Mouse (Mus musculus) hindbrain, embryonic 12.5 days (tissue): ENCODE measurements around the gene Gucy2e. TPM values are rescaled to one million over a fixed set of nuclear protein-coding genes. Genes with fewer than 3 reads are reported as not detected.

Experiments used
- ATAC-seq: fragments of 200-750 bp; cut with Nextera tagmentation; 2 replicates; pipeline ENCODE4 v1.8.0; 2017; ENCODE audit warnings: moderate TSS enrichment; ENCODE audit not compliant: low FRiP score
- H3K27ac ChIP-seq: fragments of 300-500 bp; sonication (generic); 2 replicates; pipeline ENCODE4 v1.5.1; 2016; ENCODE audit warnings: mild to moderate bottlenecking
- H3K27me3 ChIP-seq: fragments of 300-500 bp; sonication (generic); 2 replicates; pipeline ENCODE4 v1.6.1; 2016; ENCODE audit warnings: mild to moderate bottlenecking
- H3K36me3 ChIP-seq: fragments of 300-500 bp; sonication (generic); 2 replicates; pipeline ENCODE4 v1.6.1; 2016; ENCODE audit warnings: mild to moderate bottlenecking
- H3K4me1 ChIP-seq: fragments of 300-500 bp; sonication (generic); 2 replicates; pipeline ENCODE4 v1.6.1; 2016
- H3K4me2 ChIP-seq: fragments of 300-500 bp; sonication (generic); replicated peaks from 2 replicates; pipeline ENCODE4 v1.6.1; 2016; ENCODE audit warnings: mild to moderate bottlenecking
- H3K4me3 ChIP-seq: fragments of 300-500 bp; sonication (generic); 2 replicates; pipeline ENCODE4 v1.5.1; 2016; ENCODE audit warnings: mild to moderate bottlenecking
- H3K9ac ChIP-seq: fragments of 300-500 bp; sonication (generic); 2 replicates; pipeline ENCODE4 v1.6.1; 2016; ENCODE audit warnings: mild to moderate bottlenecking, moderate library complexity
- H3K9me3 ChIP-seq: fragments of 300-500 bp; sonication (generic); replicated peaks from 2 replicates; pipeline ENCODE4 v1.6.1; 2016; ENCODE audit warnings: mild to moderate bottlenecking
- WGBS: fragments of 180-500 bp; shearing (Covaris S2); methylation state at CpG from one replicate; pipeline ENCODE4 v1.1.7; 2016; 5-methylcytosine and 5-hydroxymethylcytosine counted together
- polyA plus RNA-seq: library from polyadenylated mRNA; unstranded; fragments of >200 nt; fragmentation: Nextera tagmentation; extraction: Ambion mirVana; gene quantifications from 2 replicates; pipeline ENCODE4 v1.2.1, GENCODE M21; 2016

Gucy2e gene
- 0.04 and 0.13 TPM in 2 replicates for polyA plus RNA-seq

DNA sequence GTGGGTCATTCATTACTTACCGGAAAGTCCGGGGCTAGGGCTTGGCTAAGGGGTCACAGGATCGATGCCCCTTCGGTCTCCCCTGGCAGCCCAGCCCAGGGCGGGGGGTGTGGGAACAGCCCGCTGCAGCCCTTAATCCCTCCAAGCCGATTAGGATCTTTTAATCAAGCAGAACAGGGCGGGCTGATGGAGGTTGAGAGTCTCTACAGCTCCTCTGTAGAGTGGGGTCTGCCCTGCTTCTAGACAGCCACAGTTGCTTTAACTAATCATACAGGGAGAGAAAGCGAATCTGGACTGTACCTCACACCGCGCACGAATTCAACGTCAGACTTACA lies at the start of gene Gucy2e:
Gene Gucy2e (minus strand): TSS at position 111 of the 335 bp plus-strand sequence.
- Histone ChIP-seq H3K27ac (peak within 1 kb of the TSS; percentile 72; the same call in 1 of the 2 replicates), H3K27me3 (peaks cover 54% of the 10 kb centered on the region)
- 17% methylated on average over 13 of the region's 13 CpGs for WGBS

DNA sequence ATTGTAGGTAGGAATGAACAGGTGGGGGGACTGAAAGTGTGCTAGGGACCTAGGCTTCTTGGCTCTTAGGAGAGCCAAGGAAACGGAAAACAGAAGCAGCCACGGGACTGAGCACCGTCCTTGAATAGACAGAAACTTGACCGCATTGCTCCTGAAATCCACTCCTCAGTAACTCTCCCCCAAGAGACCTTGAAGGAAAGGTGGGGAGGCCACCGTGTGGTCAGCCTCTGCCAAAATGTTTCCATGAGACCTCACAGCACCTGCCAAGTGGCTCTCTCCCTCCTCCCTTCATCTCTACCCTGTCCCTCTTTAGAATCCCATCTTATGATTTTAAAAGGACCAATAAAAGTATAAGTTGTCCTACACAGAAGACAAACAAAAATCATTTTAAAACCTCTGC lies 40.4 kb upstream of the Gucy2e start:
- Histone ChIP-seq H3K9me3 (no peaks in the 10 kb centered on the region), H3K36me3 (no peaks in the 10 kb centered on the region), H3K27ac (no peak overlapping the region), H3K9ac (no peak overlapping the region), H3K4me3 (no peak overlapping the region), H3K27me3 (no peaks in the 10 kb centered on the region), H3K4me1 (no peaks in the 10 kb centered on the region), H3K4me2 (no peak overlapping the region)
- WGBS = 71% methylated on average over 5 of the region's 5 CpGs
- no peak for ATAC-seq

More for the DNA sequence above, at the start of gene Gucy2e:
- Histone ChIP-seq H3K4me1 (peaks cover 17% of the 10 kb centered on the region), H3K4me3 (peak within 1 kb of the TSS; percentile 42), H3K36me3 (no peaks in the 10 kb centered on the region), H3K9ac (peak within 1 kb of the TSS; percentile 59), H3K4me2 (peak within 1 kb of the TSS; percentile 79), H3K9me3 (no peaks in the 10 kb centered on the region)
- ATAC-seq = no peak

DNA sequence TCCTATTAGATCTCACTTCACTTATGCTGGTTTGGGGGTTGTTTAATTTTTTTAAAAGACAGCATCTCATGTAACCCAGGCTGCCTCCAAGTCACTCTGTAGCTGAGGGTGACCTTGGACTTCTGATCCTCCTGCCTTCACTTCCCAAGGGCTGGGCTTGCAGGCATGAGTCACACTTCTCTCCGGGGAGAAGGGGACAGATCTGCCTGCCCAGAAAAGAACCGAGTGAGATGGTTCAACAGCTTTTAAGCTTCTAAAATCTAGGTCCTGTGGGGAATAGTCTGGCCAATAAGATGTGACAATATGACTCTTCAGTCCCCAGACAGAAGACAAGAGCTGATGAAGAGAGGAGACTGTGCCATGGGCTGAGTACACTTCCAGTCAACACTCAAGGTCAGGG lies 39.2 kb upstream of the Gucy2e start:
- Histone ChIP-seq H3K9ac (no peak overlapping the region), H3K4me2 (no peak overlapping the region), H3K9me3 (no peaks in the 10 kb centered on the region), H3K4me1 (no peaks in the 10 kb centered on the region), H3K27ac (no peak overlapping the region), H3K36me3 (no peaks in the 10 kb centered on the region), H3K27me3 (no peaks in the 10 kb centered on the region), H3K4me3 (no peak overlapping the region)
- 70% methylated on average over 2 of the region's 2 CpGs for WGBS
- ATAC-seq = no peak

DNA sequence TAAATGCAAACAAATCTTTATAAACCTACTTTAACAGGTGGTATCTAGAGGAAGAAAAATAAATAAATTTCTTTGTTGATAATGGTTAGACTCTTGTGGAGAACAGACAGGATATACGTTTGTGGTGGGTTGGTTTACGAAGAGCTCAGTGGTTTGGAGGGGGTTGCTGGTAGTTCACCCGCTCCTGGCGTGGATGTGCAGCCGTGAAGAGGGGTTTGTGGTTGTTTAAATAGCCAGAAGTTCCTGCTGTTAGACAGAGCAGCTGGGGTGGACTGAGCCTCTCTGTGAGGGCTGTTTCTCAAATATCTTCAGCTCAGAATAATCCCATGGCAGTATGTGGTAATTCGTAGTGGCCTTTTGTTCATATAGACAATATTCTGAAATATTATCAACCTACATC lies 38.8 kb upstream of the Gucy2e start:
- Histone ChIP-seq H3K4me2 (no peak overlapping the region), H3K27ac (no peak overlapping the region), H3K4me3 (no peak overlapping the region), H3K27me3 (no peaks in the 10 kb centered on the region), H3K4me1 (no peaks in the 10 kb centered on the region), H3K9me3 (no peaks in the 10 kb centered on the region), H3K36me3 (no peaks in the 10 kb centered on the region), H3K9ac (no peak overlapping the region)
- ATAC-seq = no peak
- 81% methylated on average over 6 of the region's 6 CpGs for WGBS

DNA sequence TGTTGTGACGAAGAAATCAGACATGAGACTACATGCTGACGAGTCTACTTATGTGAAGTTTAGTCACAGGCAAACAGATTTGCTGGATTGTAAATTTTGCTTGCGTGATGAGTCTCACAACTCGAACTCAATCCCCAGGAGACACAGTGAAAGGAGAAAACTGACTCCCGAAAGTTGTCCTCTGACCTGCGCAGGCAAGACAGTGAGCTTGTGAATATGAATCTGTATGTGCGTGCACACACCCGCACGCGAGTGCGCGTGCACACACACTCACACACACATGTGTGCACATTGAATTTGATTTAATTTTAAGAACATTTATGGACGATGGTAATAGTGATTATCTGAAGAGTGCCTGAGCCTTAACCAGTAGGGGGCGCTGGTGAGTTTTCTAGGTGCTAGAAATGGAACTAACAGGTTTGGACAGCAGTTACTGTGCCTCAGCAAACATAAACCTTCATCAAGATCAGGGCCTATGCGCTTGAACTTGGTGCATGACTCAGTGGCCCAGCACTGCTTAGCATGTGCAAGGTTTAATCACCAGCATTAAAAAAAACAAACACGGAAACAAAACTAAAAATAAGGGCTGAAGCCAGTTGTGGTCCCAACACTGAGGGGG lies 35.4 kb upstream of the Gucy2e start:
- Histone ChIP-seq H3K36me3 (no peaks in the 10 kb centered on the region), H3K4me2 (no peak overlapping the region), H3K9me3 (no peaks in the 10 kb centered on the region), H3K27ac (no peak overlapping the region), H3K4me3 (no peak overlapping the region), H3K9ac (no peak overlapping the region), H3K4me1 (peaks cover 5% of the 10 kb centered on the region; the same call in 1 of the 2 replicates), H3K27me3 (peaks cover 7% of the 10 kb centered on the region; the same call in 1 of the 2 replicates)
- ATAC-seq = no peak
- WGBS = 37% methylated on average over 16 of the region's 16 CpGs

DNA sequence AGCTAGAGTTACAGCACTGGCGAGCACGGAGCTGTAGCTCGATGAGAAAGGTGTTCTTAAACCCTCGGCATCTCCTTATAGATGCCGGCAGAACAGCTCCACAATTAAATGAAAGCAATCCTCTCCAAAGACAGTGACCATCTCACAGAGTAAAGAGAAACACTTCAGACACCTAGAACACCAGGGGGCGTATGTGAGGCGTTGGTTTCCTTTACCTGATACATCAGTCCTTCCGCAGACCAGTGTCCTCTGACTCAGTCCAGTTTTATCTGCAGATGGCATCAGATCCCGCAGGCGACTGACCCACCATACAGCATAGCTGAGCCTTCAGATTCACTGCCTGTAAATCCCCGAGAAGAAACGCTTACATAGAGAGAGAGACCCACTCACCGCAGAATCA lies 32.7 kb upstream of the Gucy2e start:
- no peak overlapping the region for H3K4me3 ChIP-seq
- H3K27me3 ChIP-seq = peaks cover 7% of the 10 kb centered on the region; the same call in 1 of the 2 replicates
- H3K9me3 ChIP-seq = no peaks in the 10 kb centered on the region
- no peaks in the 10 kb centered on the region for H3K36me3 ChIP-seq
- no peak overlapping the region for H3K27ac ChIP-seq
- peaks cover 12% of the 10 kb centered on the region for H3K4me1 ChIP-seq
- ATAC-seq = no peak
- H3K9ac ChIP-seq = no peak overlapping the region
- 0 out of 2 replicates have a peak overlapping the region, but pooled peaks have one; percentile 6 for H3K4me2 ChIP-seq
- WGBS = 24% methylated on average over 13 of the region's 13 CpGs

DNA sequence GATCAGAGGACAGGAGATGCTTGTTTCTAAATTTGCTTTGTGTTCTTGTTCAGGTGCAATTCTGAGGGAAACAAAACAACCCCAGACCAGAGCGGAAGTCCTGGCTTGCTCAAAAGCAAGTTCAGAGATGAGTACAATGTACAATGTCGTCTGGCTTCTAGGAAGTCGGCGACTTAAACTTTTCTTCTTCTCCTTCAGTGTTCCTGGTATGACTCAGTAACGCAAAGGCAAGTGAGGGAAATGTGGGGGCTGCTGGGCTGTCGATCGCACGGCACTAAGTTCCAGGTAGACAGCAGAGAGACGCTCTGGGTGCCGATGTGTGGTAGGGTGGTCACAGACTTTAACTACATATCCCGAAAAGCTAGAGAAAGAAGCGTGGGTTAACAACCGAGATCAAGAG lies 31.3 kb upstream of the Gucy2e start:
- Histone ChIP-seq H3K4me1 (peaks cover 12% of the 10 kb centered on the region), H3K9me3 (no peaks in the 10 kb centered on the region), H3K27ac (no peak overlapping the region), H3K9ac (no peak overlapping the region), H3K27me3 (peaks cover 7% of the 10 kb centered on the region; the same call in 1 of the 2 replicates), H3K4me3 (no peak overlapping the region), H3K36me3 (no peaks in the 10 kb centered on the region), H3K4me2 (no peak overlapping the region)
- ATAC-seq = no peak
- 86% methylated on average over 13 of the region's 13 CpGs for WGBS

DNA sequence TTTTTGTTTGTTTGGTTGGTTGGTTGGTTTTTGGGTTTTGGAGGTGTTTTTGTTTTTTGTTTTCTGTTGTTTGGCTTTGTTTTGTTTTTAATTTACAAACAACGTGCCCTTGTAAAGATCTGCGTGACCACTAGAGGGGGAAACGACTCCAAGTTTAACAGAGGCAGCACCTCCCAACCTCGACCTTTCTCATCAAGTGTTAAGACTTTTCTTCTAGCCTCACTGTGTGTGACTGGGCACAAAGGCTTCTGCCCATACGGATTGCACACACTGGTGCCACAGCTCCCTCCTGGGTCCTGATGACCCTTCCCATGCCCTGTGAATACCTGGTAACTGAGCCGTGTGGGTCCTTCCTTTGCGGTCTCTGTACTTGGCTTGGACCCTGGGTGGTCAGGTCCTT lies 30.5 kb upstream of the Gucy2e start:
- ATAC-seq = no peak
- H3K4me2 ChIP-seq = no peak overlapping the region
- H3K27ac ChIP-seq = no peak overlapping the region
- H3K4me3 ChIP-seq = no peak overlapping the region
- H3K36me3 ChIP-seq = no peaks in the 10 kb centered on the region
- WGBS = 24% methylated on average over 7 of the region's 7 CpGs
- peaks cover 12% of the 10 kb centered on the region for H3K4me1 ChIP-seq
- H3K9me3 ChIP-seq = no peaks in the 10 kb centered on the region
- H3K9ac ChIP-seq = no peak overlapping the region
- peaks cover 7% of the 10 kb centered on the region; the same call in 1 of the 2 replicates for H3K27me3 ChIP-seq

DNA sequence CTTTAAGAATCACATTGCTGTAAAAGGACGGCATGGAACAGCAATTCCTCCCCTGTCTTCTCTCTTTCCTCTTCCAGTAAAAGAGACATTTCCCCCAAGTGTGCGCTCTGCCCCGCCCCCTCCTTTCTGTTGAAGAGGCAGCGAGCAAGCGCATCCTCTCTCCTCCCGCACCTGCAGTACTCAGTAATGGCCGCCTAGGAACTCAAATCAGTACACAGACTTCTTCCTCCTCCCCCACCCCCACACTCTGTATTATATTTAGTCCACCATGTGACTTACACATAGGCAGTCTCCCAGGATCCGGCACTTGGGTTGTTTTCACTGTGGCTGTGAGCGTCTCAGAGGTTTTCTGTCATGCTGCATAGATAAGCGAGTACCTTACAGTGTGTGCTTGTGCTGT lies 29.4 kb upstream of the Gucy2e start:
- peak overlapping the region; percentile 33 for H3K4me2 ChIP-seq
- peaks cover 7% of the 10 kb centered on the region; the same call in 1 of the 2 replicates for H3K27me3 ChIP-seq
- H3K27ac ChIP-seq = no peak overlapping the region
- WGBS = 19% methylated on average over 10 of the region's 10 CpGs
- peak; percentile 64; the same call in 1 of the 2 replicates for ATAC-seq
- H3K4me3 ChIP-seq = no peak overlapping the region
- H3K9ac ChIP-seq = peak overlapping the region; percentile 37; the same call in 1 of the 2 replicates
- H3K9me3 ChIP-seq = no peaks in the 10 kb centered on the region
- peaks cover 12% of the 10 kb centered on the region for H3K4me1 ChIP-seq
- H3K36me3 ChIP-seq = no peaks in the 10 kb centered on the region

DNA sequence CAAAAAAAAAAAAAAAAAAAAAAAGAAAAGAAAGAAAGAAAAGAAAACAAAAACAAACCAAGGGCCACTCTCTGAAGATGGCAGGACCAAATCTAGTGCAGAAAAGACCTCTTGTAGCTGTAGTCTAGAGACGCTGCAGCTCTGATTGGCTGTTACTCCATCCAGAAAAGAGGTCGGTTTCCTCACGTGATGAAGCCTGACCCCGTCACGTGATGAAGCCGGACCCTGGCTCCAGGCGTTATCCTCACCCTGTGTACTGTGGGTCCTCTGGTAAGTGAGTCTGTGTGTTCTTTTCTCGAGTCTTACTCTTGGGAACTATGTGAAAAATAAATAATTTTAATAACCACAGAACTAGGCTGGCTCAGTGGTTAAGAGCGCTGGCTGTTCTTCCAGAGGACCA lies 28.6 kb upstream of the Gucy2e start:
- Histone ChIP-seq H3K36me3 (no peaks in the 10 kb centered on the region), H3K4me2 (no peak overlapping the region), H3K27me3 (peaks cover 5% of the 10 kb centered on the region; the same call in 1 of the 2 replicates), H3K4me3 (no peak overlapping the region), H3K9me3 (no peaks in the 10 kb centered on the region), H3K27ac (no peak overlapping the region), H3K4me1 (peaks cover 12% of the 10 kb centered on the region), H3K9ac (no peak overlapping the region)
- no peak for ATAC-seq
- WGBS = 72% methylated on average over 9 of the region's 9 CpGs

DNA sequence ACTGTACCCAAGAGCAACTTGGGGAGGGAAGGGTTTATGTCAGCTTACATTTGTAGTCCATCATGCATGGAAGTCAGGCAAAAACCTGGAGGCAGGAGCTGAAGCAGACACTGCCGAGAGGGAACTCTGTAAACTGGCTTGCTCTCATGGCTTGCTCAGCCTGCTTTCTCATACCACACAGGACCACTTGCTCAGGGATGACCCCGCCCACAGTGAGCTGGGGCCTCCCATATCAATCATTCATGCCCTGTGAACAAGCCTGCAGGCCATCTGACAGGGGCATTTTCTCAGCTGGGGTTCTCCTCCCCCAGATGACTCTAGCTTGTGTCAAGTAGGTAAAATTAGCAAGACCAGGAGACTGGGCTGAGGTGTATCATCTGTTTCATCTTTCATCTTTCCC lies 27.4 kb upstream of the Gucy2e start:
- H3K9ac ChIP-seq = no peak overlapping the region
- peaks cover 5% of the 10 kb centered on the region; the same call in 1 of the 2 replicates for H3K27me3 ChIP-seq
- no peaks in the 10 kb centered on the region for H3K36me3 ChIP-seq
- 59% methylated on average over 2 of the region's 2 CpGs for WGBS
- peaks cover 12% of the 10 kb centered on the region for H3K4me1 ChIP-seq
- no peak overlapping the region for H3K4me3 ChIP-seq
- no peak overlapping the region for H3K27ac ChIP-seq
- no peak for ATAC-seq
- H3K4me2 ChIP-seq = no peak overlapping the region
- no peaks in the 10 kb centered on the region for H3K9me3 ChIP-seq

DNA sequence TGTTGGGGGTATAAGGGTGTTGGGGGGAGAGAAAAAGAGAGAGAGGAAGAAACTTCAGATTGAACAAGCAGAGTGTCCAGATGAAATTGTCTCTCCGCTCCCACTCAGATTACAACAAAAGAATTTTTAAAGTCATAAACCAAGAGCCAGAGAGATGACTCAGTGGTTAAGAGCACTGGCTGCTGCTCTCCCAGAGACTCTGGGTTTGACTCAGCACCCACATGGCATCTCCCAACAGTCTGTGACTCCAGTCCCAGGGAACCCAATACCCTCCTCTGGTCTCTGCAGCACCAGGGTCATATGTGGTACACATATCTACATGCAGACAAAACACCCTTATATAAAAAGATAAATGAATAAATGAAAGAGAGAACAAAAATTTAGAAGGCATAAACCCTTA lies 23.3 kb upstream of the Gucy2e start:
- Histone ChIP-seq H3K9ac (no peak overlapping the region), H3K27ac (no peak overlapping the region), H3K36me3 (no peaks in the 10 kb centered on the region), H3K4me3 (no peak overlapping the region), H3K4me1 (no peaks in the 10 kb centered on the region), H3K27me3 (no peaks in the 10 kb centered on the region), H3K9me3 (no peaks in the 10 kb centered on the region), H3K4me2 (no peak overlapping the region)
- WGBS = 87% methylated on average over 1 of the region's 1 CpGs
- no peak for ATAC-seq

DNA sequence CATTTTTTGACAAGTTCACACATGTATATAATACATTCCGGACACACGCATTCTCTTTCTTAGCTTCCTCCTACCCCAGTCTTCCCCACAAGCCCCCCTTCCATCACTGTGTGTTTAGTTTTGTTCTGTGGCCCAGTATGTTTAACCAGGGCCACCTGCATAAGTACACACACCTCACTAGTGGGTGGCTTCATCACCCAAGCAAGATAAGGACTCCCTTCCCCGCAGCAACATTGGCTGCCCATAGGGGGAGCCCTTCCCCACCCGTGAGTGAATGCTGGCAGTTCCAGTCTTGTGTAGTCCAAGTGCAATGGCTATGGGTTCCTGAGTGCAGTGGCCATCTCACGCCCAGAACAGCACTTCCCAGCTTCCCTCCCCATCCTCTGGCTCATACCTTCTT lies 21.5 kb upstream of the Gucy2e start:
- no peaks in the 10 kb centered on the region for H3K27me3 ChIP-seq

More for the DNA sequence above, 21.5 kb upstream of the Gucy2e start:
- no peaks in the 10 kb centered on the region for H3K36me3 ChIP-seq
- no peak overlapping the region for H3K4me2 ChIP-seq
- H3K9ac ChIP-seq = no peak overlapping the region
- ATAC-seq = no peak; the same call in 1 of the 2 replicates
- H3K4me1 ChIP-seq = 0 out of 2 replicates have a peak, but pooled peaks cover under 1% of the 10 kb centered on the region
- H3K9me3 ChIP-seq = no peaks in the 10 kb centered on the region
- no peak overlapping the region for H3K4me3 ChIP-seq
- WGBS = 60% methylated on average over 5 of the region's 5 CpGs
- no peak overlapping the region for H3K27ac ChIP-seq
